Mouse (Mus musculus) spleen, adult 2 months (tissue): ENCODE measurements around the gene Dnase1. TPM values are rescaled to one million over a fixed set of nuclear protein-coding genes. Genes with fewer than 3 reads are reported as not detected.
A peak's percentile ranks its signal among the peaks of the same experiment; 100 is the strongest.
"Not testable (repeated sequence)": the region's sequence is repeated elsewhere in the genome, so short reads cannot be mapped to it uniquely, and the experiment has no call there.

ENCODE experiments used
- DNase-seq, 2 experiments: peaks; one replicate each; pipeline versions ENCODE4 v3.0.0 to v3.0.0-alpha.2; 2012 to 2021; ENCODE audit warnings: low spot score in 2 of 2, low read depth in 1 of 2
- H3K27ac ChIP-seq: fragments of 200-500 bp; 2 replicates; pipeline ENCODE4 v1.5.1; 2012; ENCODE audit warnings: low read length, inconsistent platforms; ENCODE audit not compliant: insufficient read depth
- H3K27me3 ChIP-seq: fragments of 200-500 bp; 2 replicates; pipeline ENCODE4 v1.6.1; 2012; ENCODE audit warnings: mild to moderate bottlenecking, moderate library complexity, low read length, inconsistent platforms; ENCODE audit not compliant: control insufficient read depth, insufficient read depth
- H3K36me3 ChIP-seq: fragments of 200-500 bp; 2 replicates; pipeline ENCODE4 v1.6.1; 2012; ENCODE audit warnings: mild to moderate bottlenecking, low read length, inconsistent platforms; ENCODE audit not compliant: control insufficient read depth, insufficient read depth
- H3K4me1 ChIP-seq: fragments of 200-500 bp; 2 replicates; pipeline ENCODE4 v1.6.1; 2011; ENCODE audit warnings: inconsistent platforms; ENCODE audit not compliant: control insufficient read depth, insufficient read depth, insufficient read length
- H3K4me3 ChIP-seq: fragments of 200-500 bp; 2 replicates; pipeline ENCODE4 v1.5.1; 2011; ENCODE audit warnings: mild to moderate bottlenecking, inconsistent platforms; ENCODE audit not compliant: insufficient read depth, insufficient read length; ENCODE audit errors: extremely low read depth
- CTCF ChIP-seq: fragments of 200-500 bp; IDR thresholded peaks from 2 replicates; pipeline ENCODE4 v1.5.1; 2011; ENCODE audit warnings: mild to moderate bottlenecking, inconsistent platforms; ENCODE audit not compliant: insufficient read depth, insufficient read length, insufficient replicate concordance; ENCODE audit errors: extremely low read depth
- POLR2A ChIP-seq: fragments of 200-500 bp; IDR thresholded peaks from 2 replicates; pipeline ENCODE4 v1.6.1; 2011; ENCODE audit warnings: low read depth, low read length, inconsistent platforms
- WGBS: fragments of 180-500 bp; shearing (Covaris S2); methylation state at CpG from one replicate; pipeline ENCODE4 v1.1.7; 2018; 5-methylcytosine and 5-hydroxymethylcytosine counted together
- polyA plus RNA-seq: library from polyadenylated mRNA; depleted of rRNA; stranded (reverse); fragments of >200 nt; gene quantifications from 2 replicates; pipeline ENCODE4 v1.2.3, GENCODE M21; 2012

Gene Dnase1
- polyA plus RNA-seq, 1 experiment: 0.37 TPM

GRCm38 (mm10) chr16:4074836-4075235 is 38.1 kb downstream of the Dnase1 start:
- no peaks in the 10 kb centered on the region for H3K27me3 ChIP-seq
- no peak for DNase-seq
- no peaks in the 10 kb centered on the region for H3K36me3 ChIP-seq
- WGBS: 4% methylated on average over 3 of the region's 3 CpGs
- no peak overlapping the region for H3K4me3 ChIP-seq
- no peak overlapping the region for H3K27ac ChIP-seq
- TF ChIP-seq CTCF (no peak), POLR2A (no peak)
- H3K4me1 ChIP-seq: peaks cover 6% of the 10 kb centered on the region

GRCm38 (mm10) chr16:4077384-4078061 is 40.8 kb downstream of the Dnase1 start, which contains the start of gene Trap1:
Trap1 (minus strand) TSS chr16:4077827.
- TF ChIP-seq POLR2A: peak; percentile 56
- TF ChIP-seq CTCF: no peak
- peaks cover 2% of the 10 kb centered on the region; the same call in 1 of the 2 replicates for H3K36me3 ChIP-seq
- no peaks in the 10 kb centered on the region for H3K27me3 ChIP-seq
- WGBS: under 1% methylated on average over 58 of the region's 58 CpGs
- peaks cover 6% of the 10 kb centered on the region for H3K4me1 ChIP-seq
- peak within 1 kb of the TSS; percentile 91 for H3K27ac ChIP-seq
- H3K4me3 ChIP-seq: peak within 1 kb of the TSS; percentile 88
- peak; percentile 79 to 90 for DNase-seq

DNA sequence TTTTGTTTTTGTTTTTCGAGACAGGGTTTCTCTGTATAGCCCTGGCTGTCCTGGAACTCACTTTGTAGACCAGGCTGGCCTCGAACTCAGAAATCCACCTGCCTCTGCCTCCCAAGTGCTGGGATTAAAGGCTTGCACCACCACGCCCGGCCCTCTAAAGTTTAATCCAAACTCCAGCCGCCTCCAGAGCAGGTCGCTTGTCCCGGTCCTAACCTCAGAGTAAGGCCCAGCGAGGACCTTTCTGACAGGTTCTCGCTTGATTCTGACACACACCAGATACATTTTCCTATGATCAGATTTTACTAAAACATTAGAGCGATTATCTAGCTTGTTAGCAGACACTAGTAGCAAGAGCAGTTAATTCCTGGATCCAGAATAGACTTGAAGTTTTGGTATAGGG is 41.6 kb downstream of the Dnase1 start:
- 79% methylated on average over 10 of the region's 10 CpGs for WGBS
- H3K4me1 ChIP-seq, DNase-seq, H3K4me3 ChIP-seq, H3K27me3 ChIP-seq, H3K27ac ChIP-seq, H3K36me3 ChIP-seq: not testable (repeated sequence)

- H3K27me3 ChIP-seq: no peaks in the 10 kb centered on the region
- WGBS: 68% methylated on average over 1 of the region's 1 CpGs
These were observed 42.9 kb downstream of the Dnase1 start for GRCm38 (mm10) chr16:4079656-4080055.

GRCm38 (mm10) chr16:4080419-4080818 is 43.7 kb downstream of the Dnase1 start:
- H3K4me1 ChIP-seq, DNase-seq: not testable (repeated sequence)
- 61% methylated on average over 3 of the region's 3 CpGs for WGBS

More at GRCm38 (mm10) chr16:4079656-4080055, 42.9 kb downstream of the Dnase1 start:
- H3K27ac ChIP-seq: no peak overlapping the region
- H3K4me1 ChIP-seq: peaks cover 6% of the 10 kb centered on the region
- no peak overlapping the region for H3K4me3 ChIP-seq
- DNase-seq: no peak
- H3K36me3 ChIP-seq: peaks cover 10% of the 10 kb centered on the region
- TF ChIP-seq POLR2A: no peak
- no peak for TF ChIP-seq CTCF

GRCm38 (mm10) chr16:4085051-4085450 is 48.3 kb downstream of the Dnase1 start:
- H3K4me3 ChIP-seq: no peak overlapping the region
- no peak for DNase-seq
- H3K27me3 ChIP-seq: no peaks in the 10 kb centered on the region
- 95% methylated on average over 7 of the region's 7 CpGs for WGBS
- H3K4me1 ChIP-seq: no peaks in the 10 kb centered on the region
- peaks cover 44% of the 10 kb centered on the region for H3K36me3 ChIP-seq
- H3K27ac ChIP-seq: no peak overlapping the region
- TF ChIP-seq POLR2A (no peak), CTCF (no peak)

More at GRCm38 (mm10) chr16:4080419-4080818, 43.7 kb downstream of the Dnase1 start:
- not testable (repeated sequence) for H3K27me3 ChIP-seq, H3K4me3 ChIP-seq, H3K27ac ChIP-seq
- peaks cover 17% of the 10 kb centered on the region for H3K36me3 ChIP-seq

- Histone ChIP-seq H3K4me3 (no peak overlapping the region), H3K36me3 (peaks cover 51% of the 10 kb centered on the region), H3K4me1 (no peaks in the 10 kb centered on the region), H3K27ac (no peak overlapping the region), H3K27me3 (no peaks in the 10 kb centered on the region)
- DNase-seq: no peak
- 97% methylated on average over 9 of the region's 9 CpGs for WGBS
- TF ChIP-seq POLR2A (no peak), CTCF (no peak)
These were observed 49.2 kb downstream of the Dnase1 start for GRCm38 (mm10) chr16:4085851-4086387.
